Mouse (Mus musculus): ENCODE measurements around the gene Tmem41b.
"Not testable (repeated sequence)": the region's sequence is repeated elsewhere in the genome, so short reads cannot be mapped to it uniquely, and the experiment has no call there.

The Tmem41b gene

GRCm38 (mm10) chr7:109986775-109987174, at the start of gene Tmem41b:
Gene Tmem41b (minus strand): TSS chr7:109986929.
- in situ Hi-C loops (cut with MboI; ENCODE audit: low pct_unique_long_range_greater_than_20kb in 1 of 2, low sequenced_read_pairs in 2 of 2, unreplicated experiment in 1 of 2) = not testable (repeated sequence)

GRCm38 (mm10) chr7:110030342-110030741, 43.6 kb upstream of the Tmem41b start:
- in situ Hi-C loops (cut with MboI; ENCODE audit: low pct_unique_long_range_greater_than_20kb in 1 of 2, low sequenced_read_pairs in 2 of 2, unreplicated experiment in 1 of 2) = no loop called here

GRCm38 (mm10) chr7:110028826-110029225, 42.1 kb upstream of the Tmem41b start:
- in situ Hi-C loops (cut with MboI; ENCODE audit: low pct_unique_long_range_greater_than_20kb in 1 of 2, low sequenced_read_pairs in 2 of 2, unreplicated experiment in 1 of 2) = no loop called here

- in situ Hi-C loops (cut with MboI; ENCODE audit: low pct_unique_long_range_greater_than_20kb in 1 of 2, low sequenced_read_pairs in 2 of 2, unreplicated experiment in 1 of 2) = no loop called here
Measured at GRCm38 (mm10) chr7:110026594-110026993, 39.9 kb upstream of the Tmem41b start.

- in situ Hi-C loops (cut with MboI; ENCODE audit: low pct_unique_long_range_greater_than_20kb in 1 of 2, low sequenced_read_pairs in 2 of 2, unreplicated experiment in 1 of 2) = no loop called here
Measured at GRCm38 (mm10) chr7:110023553-110023952, 36.8 kb upstream of the Tmem41b start.

GRCm38 (mm10) chr7:110018631-110019482, 32.1 kb upstream of the Tmem41b start:
- in situ Hi-C loops (cut with MboI; ENCODE audit: low pct_unique_long_range_greater_than_20kb in 1 of 2, low sequenced_read_pairs in 2 of 2, unreplicated experiment in 1 of 2) = no loop called here

GRCm38 (mm10) chr7:110018117-110018630, 31.4 kb upstream of the Tmem41b start, which contains the start of gene Ipo7:
Gene Ipo7 (plus strand): TSS chr7:110018274.
- in situ Hi-C loops (cut with MboI; ENCODE audit: low pct_unique_long_range_greater_than_20kb in 1 of 2, low sequenced_read_pairs in 2 of 2, unreplicated experiment in 1 of 2) = no loop called here

- in situ Hi-C loops (cut with MboI; ENCODE audit: low pct_unique_long_range_greater_than_20kb in 1 of 2, low sequenced_read_pairs in 2 of 2, unreplicated experiment in 1 of 2) = no loop called here
Measured at GRCm38 (mm10) chr7:110014272-110014671, 27.5 kb upstream of the Tmem41b start.

- in situ Hi-C loops (cut with MboI; ENCODE audit: low pct_unique_long_range_greater_than_20kb in 1 of 2, low sequenced_read_pairs in 2 of 2, unreplicated experiment in 1 of 2) = no loop called here
Measured at GRCm38 (mm10) chr7:110011417-110011816, 24.7 kb upstream of the Tmem41b start.

- in situ Hi-C loops (cut with MboI; ENCODE audit: low pct_unique_long_range_greater_than_20kb in 1 of 2, low sequenced_read_pairs in 2 of 2, unreplicated experiment in 1 of 2) = no loop called here
Measured at GRCm38 (mm10) chr7:110009084-110009483, 22.4 kb upstream of the Tmem41b start.

GRCm38 (mm10) chr7:110008513-110008912, 21.8 kb upstream of the Tmem41b start:
- in situ Hi-C loops (cut with MboI; ENCODE audit: low pct_unique_long_range_greater_than_20kb in 1 of 2, low sequenced_read_pairs in 2 of 2, unreplicated experiment in 1 of 2) = no loop called here

GRCm38 (mm10) chr7:110006471-110007195, 19.9 kb upstream of the Tmem41b start:
- in situ Hi-C loops (cut with MboI; ENCODE audit: low pct_unique_long_range_greater_than_20kb in 1 of 2, low sequenced_read_pairs in 2 of 2, unreplicated experiment in 1 of 2) = no loop called here

- in situ Hi-C loops (cut with MboI; ENCODE audit: low pct_unique_long_range_greater_than_20kb in 1 of 2, low sequenced_read_pairs in 2 of 2, unreplicated experiment in 1 of 2) = no loop called here
Measured at GRCm38 (mm10) chr7:110005976-110006375, 19.2 kb upstream of the Tmem41b start.

GRCm38 (mm10) chr7:110002968-110003367, 16.2 kb upstream of the Tmem41b start:
- in situ Hi-C loops (cut with MboI; ENCODE audit: low pct_unique_long_range_greater_than_20kb in 1 of 2, low sequenced_read_pairs in 2 of 2, unreplicated experiment in 1 of 2) = no loop called here

GRCm38 (mm10) chr7:110002092-110002491, 15.4 kb upstream of the Tmem41b start:
- in situ Hi-C loops (cut with MboI; ENCODE audit: low pct_unique_long_range_greater_than_20kb in 1 of 2, low sequenced_read_pairs in 2 of 2, unreplicated experiment in 1 of 2) = no loop called here

GRCm38 (mm10) chr7:109998388-109998787, 11.7 kb upstream of the Tmem41b start:
- in situ Hi-C loops (cut with MboI; ENCODE audit: low pct_unique_long_range_greater_than_20kb in 1 of 2, low sequenced_read_pairs in 2 of 2, unreplicated experiment in 1 of 2) = no loop called here

GRCm38 (mm10) chr7:109993157-109993959, 6.6 kb upstream of the Tmem41b start:
- in situ Hi-C loops (cut with MboI; ENCODE audit: low pct_unique_long_range_greater_than_20kb in 1 of 2, low sequenced_read_pairs in 2 of 2, unreplicated experiment in 1 of 2) = no loop called here

GRCm38 (mm10) chr7:109991286-109991685, 4.6 kb upstream of the Tmem41b start:
- in situ Hi-C loops (cut with MboI; ENCODE audit: low pct_unique_long_range_greater_than_20kb in 1 of 2, low sequenced_read_pairs in 2 of 2, unreplicated experiment in 1 of 2) = no loop called here

All from mouse embryonic stem cell (cell line).